Mouse (Mus musculus) small intestine, adult 2 months (tissue): ENCODE data around the gene Pin1rt1.

Source experiments
- CTCF ChIP-seq: fragments of 200-500 bp; IDR thresholded peaks from 2 replicates; pipeline ENCODE4 v1.5.1; 2012; ENCODE audit warnings: low read depth, mild to moderate bottlenecking, control low read depth, inconsistent platforms, low read length, moderate library complexity, mixed read lengths; ENCODE audit not compliant: insufficient replicate concordance, insufficient read length; ENCODE audit errors: extremely low read depth
- POLR2A ChIP-seq: fragments of 200-500 bp; IDR thresholded peaks from 2 replicates; pipeline ENCODE4 v1.6.1; 2012; ENCODE audit warnings: low read depth, mild to moderate bottlenecking, control low read depth, inconsistent platforms, low read length, moderate library complexity

GRCm38 (mm10) chr2:104717827-104718226 is 1.6 kb upstream of the Pin1rt1 start:
- TF ChIP-seq CTCF (no peak), POLR2A (no peak)
